Mouse (Mus musculus): ENCODE data around the gene Ubald2.

- TF ChIP-seq CTCF (IDR thresholded peaks at IDR 0.05; ENCODE audit: low read depth): no peak
- no peak for TF ChIP-seq EP300 (IDR thresholded peaks at IDR 0.05; ENCODE audit: low read depth)
Measured at GRCm38 (mm10) chr11:116436725-116437331, 2.9 kb downstream of the Ubald2 start.
